Mouse (Mus musculus): ENCODE measurements around the gene Egfl7. TPM values are rescaled to one million over a fixed set of nuclear protein-coding genes. Genes with fewer than 3 reads are reported as not detected.
A peak's percentile ranks its signal among the peaks of the same experiment; 100 is the strongest.

Egfl7 gene
- total and polyA plus RNA-seq, 3 experiments = 102 to 499 (median 111) TPM

DNA sequence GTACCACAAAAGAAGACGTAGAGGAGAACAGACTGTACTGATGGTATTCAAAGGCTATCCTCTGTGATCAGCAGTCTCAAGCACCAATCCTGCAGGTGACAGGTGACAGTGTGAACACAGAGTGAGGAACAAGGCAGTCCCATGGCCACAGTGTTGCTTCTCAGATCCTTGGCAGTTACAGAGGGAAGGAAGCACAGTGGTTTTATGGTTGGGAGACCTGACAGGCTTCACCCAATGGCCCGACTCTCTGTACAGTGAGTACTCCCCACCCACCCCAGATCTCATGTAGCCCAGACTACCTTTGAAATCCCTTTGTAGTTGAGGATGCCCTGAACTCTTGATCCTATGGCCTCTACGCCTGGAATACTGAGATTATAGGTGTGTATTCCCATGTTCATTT is 45.6 kb downstream of the Egfl7 start:
- Histone ChIP-seq H3K27ac (no peak overlapping the region), H3K79me2 (replicated peaks; ENCODE audit: control insufficient read depth, insufficient read depth, low read length) (no peaks in the 10 kb centered on the region), H3K9ac (ENCODE audit: low read depth, low read length) (no peak overlapping the region), H3K36me3 (ENCODE audit: control insufficient read depth, insufficient read depth, low read length) (no peaks in the 10 kb centered on the region), H3K27me3 (ENCODE audit: control insufficient read depth, insufficient read depth, low read length) (no peaks in the 10 kb centered on the region), H3K4me1 (ENCODE audit: control insufficient read depth, insufficient read depth, low read length) (peaks cover 5% of the 10 kb centered on the region; the same call in 1 of the 2 replicates), H3K4me3 (no peak overlapping the region)
- intact Hi-C loops (cut with DNase I) = no loop called here
- no peak for DNase-seq
- 74% methylated on average over 3 of the region's 3 CpGs for WGBS
- TF ChIP-seq EP300 (IDR thresholded peaks at IDR 0.05; ENCODE audit: insufficient read depth, low read depth, low read length) = no peak
- TF ChIP-seq POLR2A (IDR thresholded peaks at IDR 0.05; ENCODE audit: insufficient read depth, low read depth, low read length) = no peak

DNA sequence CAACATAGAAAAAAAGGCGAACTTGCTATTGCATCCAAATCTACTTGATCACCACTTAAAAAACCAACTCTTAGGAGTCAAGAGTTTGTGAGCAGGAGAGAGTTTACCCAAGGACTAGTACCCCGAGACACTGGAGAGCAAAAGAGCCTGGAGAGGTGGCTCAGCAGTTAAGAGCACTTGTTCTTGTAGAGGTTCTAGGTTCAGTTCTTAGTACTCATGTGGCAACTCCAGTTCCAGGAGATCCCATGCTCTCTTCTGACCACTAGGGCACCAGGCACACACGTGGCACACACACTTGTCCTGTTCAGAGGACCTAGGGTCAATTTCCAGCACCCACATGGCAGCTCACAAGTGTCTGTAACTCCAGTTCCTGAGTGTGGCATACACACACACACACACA is 46.3 kb downstream of the Egfl7 start:
- intact Hi-C loops (cut with DNase I) = no loop called here
- H3K36me3 ChIP-seq (ENCODE audit: control insufficient read depth, insufficient read depth, low read length) = no peaks in the 10 kb centered on the region

DNA sequence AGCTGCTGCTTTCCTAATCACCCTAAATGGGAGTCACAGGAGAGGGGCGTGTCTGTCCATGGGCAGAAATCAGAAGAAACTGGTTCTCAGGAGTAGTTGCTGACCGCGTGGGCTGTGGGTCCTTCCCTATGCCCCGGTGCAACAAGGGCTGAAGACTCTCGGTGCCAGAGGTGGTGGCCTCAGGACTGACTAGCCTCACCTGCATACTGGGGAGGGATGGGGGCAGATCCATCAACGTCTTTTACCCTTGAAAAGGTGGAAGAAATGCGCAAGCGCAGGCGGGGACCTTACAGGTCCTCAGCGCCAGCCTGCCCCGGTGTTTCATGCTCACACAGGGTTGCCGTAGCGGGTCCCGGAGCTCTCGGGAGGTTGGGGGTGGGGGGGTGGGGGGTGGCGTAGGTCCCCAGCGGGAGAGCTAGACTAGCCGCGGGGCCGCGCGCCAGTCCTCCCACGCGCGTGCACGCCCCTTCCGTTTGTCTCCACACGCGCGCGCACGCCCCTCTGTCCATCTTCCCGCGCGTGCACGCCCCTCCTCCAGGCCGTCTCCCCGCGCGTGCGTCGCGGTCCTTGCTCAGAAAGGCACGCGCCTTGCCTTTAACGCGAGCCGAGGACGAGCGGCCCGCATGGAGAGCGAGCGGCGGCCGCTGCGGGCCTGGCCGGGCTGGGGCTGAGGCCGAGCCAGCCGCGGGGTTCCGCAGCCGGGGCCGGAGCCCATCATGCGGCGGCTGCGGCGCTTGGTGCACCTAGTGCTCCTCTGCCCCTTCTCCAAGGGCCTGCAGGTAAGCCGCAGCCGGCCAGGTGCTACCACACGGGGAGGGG is 48.3 kb downstream of the Egfl7 start, which contains the start of gene Fam69b:
Gene Fam69b, plus strand, starts transcription at position 537 of the 819 bp plus-strand sequence.
- Histone ChIP-seq H3K27me3 (ENCODE audit: control insufficient read depth, insufficient read depth, low read length) (no peaks in the 10 kb centered on the region), H3K9ac (ENCODE audit: low read depth, low read length) (peak within 1 kb of the TSS; percentile 86), H3K4me1 (ENCODE audit: control insufficient read depth, insufficient read depth, low read length) (peaks cover 5% of the 10 kb centered on the region; the same call in 1 of the 2 replicates), H3K4me3 (peak within 1 kb of the TSS; percentile 63), H3K79me2 (replicated peaks; ENCODE audit: control insufficient read depth, insufficient read depth, low read length) (no peaks in the 10 kb centered on the region), H3K27ac (peak within 1 kb of the TSS; percentile 50), H3K36me3 (ENCODE audit: control insufficient read depth, insufficient read depth, low read length) (no peaks in the 10 kb centered on the region)
- 2% methylated on average over 70 of the region's 70 CpGs for WGBS
- peak; percentile 40; the same call in 1 of the 2 replicates for TF ChIP-seq POLR2A (IDR thresholded peaks at IDR 0.05; ENCODE audit: insufficient read depth, low read depth, low read length)
- TF ChIP-seq CTCF (IDR thresholded peaks at IDR 0.05) = no peak
- DNase-seq = peak; percentile 81 to 84
- intact Hi-C loops (cut with DNase I) = no loop called here

More for the DNA sequence above, 46.3 kb downstream of the Egfl7 start:
- TF ChIP-seq EP300 (IDR thresholded peaks at IDR 0.05; ENCODE audit: insufficient read depth, low read depth, low read length) (no peak), POLR2A (IDR thresholded peaks at IDR 0.05; ENCODE audit: insufficient read depth, low read depth, low read length) (no peak), CTCF (IDR thresholded peaks at IDR 0.05) (no peak)
- Histone ChIP-seq H3K9ac (ENCODE audit: low read depth, low read length) (no peak overlapping the region), H3K27me3 (ENCODE audit: control insufficient read depth, insufficient read depth, low read length) (no peaks in the 10 kb centered on the region), H3K27ac (no peak overlapping the region), H3K4me3 (no peak overlapping the region), H3K4me1 (ENCODE audit: control insufficient read depth, insufficient read depth, low read length) (peaks cover 5% of the 10 kb centered on the region; the same call in 1 of the 2 replicates), H3K79me2 (replicated peaks; ENCODE audit: control insufficient read depth, insufficient read depth, low read length) (no peaks in the 10 kb centered on the region)
- no peak for DNase-seq
- 67% methylated on average over 3 of the region's 3 CpGs for WGBS

DNA sequence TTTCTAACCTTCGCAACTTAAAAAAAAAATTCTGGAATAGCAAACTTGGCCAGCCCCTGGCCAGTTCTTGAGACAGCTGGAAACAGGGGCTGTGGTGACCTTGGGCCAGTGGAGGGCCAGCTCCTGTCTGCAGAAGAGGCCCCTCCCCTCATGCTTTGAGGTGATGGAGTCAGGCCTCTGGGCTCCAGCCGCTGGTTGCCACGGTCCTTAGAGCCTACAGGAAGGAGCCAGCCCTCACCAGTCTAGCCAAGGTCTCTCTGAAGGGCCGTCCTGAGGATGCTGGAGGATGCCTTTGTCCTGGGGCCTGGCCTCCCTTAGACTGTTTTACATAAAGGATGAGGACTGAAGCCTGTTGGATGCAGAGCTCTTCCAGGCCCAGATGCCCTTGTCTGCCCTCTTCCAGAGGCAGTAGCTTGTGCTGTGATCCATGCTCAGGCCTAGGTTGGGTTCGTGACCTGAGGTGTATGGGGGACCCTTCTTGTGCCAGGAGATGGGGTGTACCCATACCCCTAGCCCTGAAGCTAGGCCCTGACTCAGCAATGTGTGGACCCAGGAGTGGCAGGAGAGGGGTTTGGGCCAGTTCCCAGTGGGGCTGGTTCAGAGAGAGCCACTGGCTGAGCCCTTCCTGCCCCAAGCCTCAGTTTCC is 49.1 kb downstream of the Egfl7 start:
- intact Hi-C loops (cut with DNase I) = no loop called here
- H3K36me3 ChIP-seq (ENCODE audit: control insufficient read depth, insufficient read depth, low read length) = no peaks in the 10 kb centered on the region
- H3K27me3 ChIP-seq (ENCODE audit: control insufficient read depth, insufficient read depth, low read length) = no peaks in the 10 kb centered on the region
- no peaks in the 10 kb centered on the region for H3K79me2 ChIP-seq (replicated peaks; ENCODE audit: control insufficient read depth, insufficient read depth, low read length)
- H3K27ac ChIP-seq = peak overlapping the region; percentile 50
- no peak for DNase-seq
- WGBS = 34% methylated on average over 5 of the region's 5 CpGs
- peak overlapping the region; percentile 86 for H3K9ac ChIP-seq (ENCODE audit: low read depth, low read length)
- H3K4me1 ChIP-seq (ENCODE audit: control insufficient read depth, insufficient read depth, low read length) = peaks cover 5% of the 10 kb centered on the region; the same call in 1 of the 2 replicates
- peak overlapping the region; percentile 63 for H3K4me3 ChIP-seq
- TF ChIP-seq CTCF (IDR thresholded peaks at IDR 0.05) (no peak), EP300 (IDR thresholded peaks at IDR 0.05; ENCODE audit: insufficient read depth, low read depth, low read length) (no peak), POLR2A (IDR thresholded peaks at IDR 0.05; ENCODE audit: insufficient read depth, low read depth, low read length) (no peak)

DNA sequence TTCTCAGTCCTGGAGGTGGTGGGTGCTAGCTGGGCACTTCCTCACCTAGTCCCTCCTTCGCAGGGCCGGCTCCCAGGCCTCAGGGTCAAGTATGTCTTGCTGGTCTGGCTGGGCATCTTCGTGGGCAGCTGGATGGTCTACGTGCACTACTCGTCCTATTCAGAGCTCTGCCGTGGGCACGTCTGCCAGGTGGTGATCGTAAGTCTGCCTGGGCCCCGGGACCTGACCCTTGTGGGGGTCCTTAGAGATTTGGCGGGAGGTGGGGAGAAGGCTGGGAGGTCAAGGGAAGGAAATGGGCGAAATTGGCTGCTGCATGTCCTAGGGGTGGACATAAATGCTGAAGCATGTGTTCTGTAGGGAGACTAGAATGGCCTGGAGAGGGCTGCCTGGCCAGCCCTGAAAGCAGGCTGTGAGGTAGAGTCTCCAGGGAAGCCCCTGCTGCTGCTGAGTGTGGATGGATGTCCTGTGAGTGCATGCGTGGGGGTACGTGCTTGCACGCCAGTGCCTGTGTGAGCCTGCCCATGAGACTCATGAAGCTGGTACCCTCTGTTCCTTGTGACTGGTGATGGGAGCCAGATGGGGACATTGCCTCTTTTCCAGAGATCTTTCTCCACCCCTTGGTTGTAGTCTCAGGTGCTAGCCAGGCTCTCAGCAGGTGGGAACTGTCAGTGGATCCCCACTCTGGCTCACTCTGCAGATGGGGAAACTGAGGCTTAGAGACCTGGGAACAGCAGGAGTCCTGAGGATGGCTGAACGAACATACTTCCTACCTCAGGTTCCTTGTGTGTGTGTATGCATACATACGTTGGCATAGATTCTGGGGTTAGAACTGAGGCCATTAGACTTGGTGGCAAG is 53.0 kb downstream of the Egfl7 start:
- H3K36me3 ChIP-seq (ENCODE audit: control insufficient read depth, insufficient read depth, low read length) = no peaks in the 10 kb centered on the region
- no peak overlapping the region for H3K27ac ChIP-seq
- peaks cover 4% of the 10 kb centered on the region for H3K4me1 ChIP-seq (ENCODE audit: control insufficient read depth, insufficient read depth, low read length)
- WGBS = 84% methylated on average over 16 of the region's 16 CpGs
- DNase-seq = no peak
- H3K4me3 ChIP-seq = no peak overlapping the region
- no peak overlapping the region for H3K9ac ChIP-seq (ENCODE audit: low read depth, low read length)
- H3K79me2 ChIP-seq (replicated peaks; ENCODE audit: control insufficient read depth, insufficient read depth, low read length) = no peaks in the 10 kb centered on the region
- TF ChIP-seq EP300 (IDR thresholded peaks at IDR 0.05; ENCODE audit: insufficient read depth, low read depth, low read length) (no peak), CTCF (IDR thresholded peaks at IDR 0.05) (no peak), POLR2A (IDR thresholded peaks at IDR 0.05; ENCODE audit: insufficient read depth, low read depth, low read length) (no peak)
- H3K27me3 ChIP-seq (ENCODE audit: control insufficient read depth, insufficient read depth, low read length) = no peaks in the 10 kb centered on the region
- intact Hi-C loops (cut with DNase I) = no loop called here
